Mouse (Mus musculus) stomach, embryonic 15.5 days (tissue): ENCODE data around the gene B4galnt2. TPM values are rescaled to one million over a fixed set of nuclear protein-coding genes. Genes with fewer than 3 reads are reported as not detected.
A peak's percentile ranks its signal among the peaks of the same experiment; 100 is the strongest.
"Not testable (repeated sequence)": the region's sequence is repeated elsewhere in the genome, so short reads cannot be mapped to it uniquely, and the experiment has no call there.

ENCODE experiments used
- ATAC-seq: fragments of 200-750 bp; cut with Nextera tagmentation; 2 replicates; pipeline ENCODE4 v1.8.0; 2017; ENCODE audit warnings: low read depth, moderate number of reproducible peaks, moderate TSS enrichment; ENCODE audit not compliant: insufficient read depth, low FRiP score
- H3K27ac ChIP-seq: fragments of 300-500 bp; sonication (generic); 2 replicates; pipeline ENCODE4 v1.5.1; 2015; ENCODE audit warnings: mild to moderate bottlenecking, inconsistent platforms
- H3K27me3 ChIP-seq: fragments of 300-500 bp; sonication (generic); replicated peaks from 2 replicates; pipeline ENCODE4 v1.6.1; 2015; ENCODE audit warnings: inconsistent platforms
- H3K36me3 ChIP-seq: fragments of 300-500 bp; sonication (generic); 2 replicates; pipeline ENCODE4 v1.6.1; 2015; ENCODE audit warnings: inconsistent platforms
- H3K4me1 ChIP-seq: fragments of 300-500 bp; sonication (generic); 2 replicates; pipeline ENCODE4 v1.6.1; 2015; ENCODE audit warnings: inconsistent platforms
- H3K4me2 ChIP-seq: fragments of 300-500 bp; sonication (generic); 2 replicates; pipeline ENCODE4 v1.6.1; 2015; ENCODE audit warnings: mild to moderate bottlenecking, inconsistent platforms
- H3K4me3 ChIP-seq: fragments of 300-500 bp; sonication (generic); replicated peaks from 2 replicates; pipeline ENCODE4 v1.5.1; 2015; ENCODE audit warnings: inconsistent platforms
- H3K9ac ChIP-seq: fragments of 300-500 bp; sonication (generic); 2 replicates; pipeline ENCODE4 v1.6.1; 2015; ENCODE audit warnings: inconsistent platforms
- H3K9me3 ChIP-seq: fragments of 300-500 bp; sonication (generic); 2 replicates; pipeline ENCODE4 v1.6.1; 2016; ENCODE audit warnings: inconsistent platforms
- WGBS: fragments of 180-500 bp; shearing (Covaris S2); methylation state at CpG from one replicate; pipeline ENCODE4 v1.1.7; 2015; 5-methylcytosine and 5-hydroxymethylcytosine counted together
- polyA plus RNA-seq: library from polyadenylated mRNA; unstranded; fragments of >200 nt; fragmentation: Nextera tagmentation; extraction: Ambion mirVana; gene quantifications from 2 replicates; pipeline ENCODE4 v1.2.1, GENCODE M21; 2015

The B4galnt2 gene
- polyA plus RNA-seq, 1 experiment from 2014 or later, result 8.9 TPM

DNA sequence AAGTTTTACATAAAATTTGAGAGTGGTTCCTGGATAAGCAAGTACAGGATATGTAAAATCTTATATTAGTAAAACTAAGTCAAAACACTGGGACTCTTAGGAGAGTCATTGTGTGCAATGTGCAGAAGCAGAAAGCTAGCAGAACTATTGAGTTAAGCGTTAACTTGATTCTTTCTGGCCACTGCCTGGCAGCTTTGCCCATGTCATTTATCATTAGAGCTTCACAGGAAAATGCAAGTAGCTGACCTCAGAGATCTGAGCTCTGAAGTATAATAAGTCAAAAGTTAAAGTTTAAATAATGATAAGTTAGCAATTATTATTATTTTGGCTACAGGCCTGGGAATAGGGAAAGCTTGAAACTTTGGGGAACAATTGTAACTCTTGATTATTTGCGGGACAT, 34.8 kb downstream of the B4galnt2 start:
- H3K27me3 ChIP-seq, ATAC-seq, H3K36me3 ChIP-seq, H3K4me3 ChIP-seq, H3K27ac ChIP-seq, H3K4me2 ChIP-seq, H3K4me1 ChIP-seq, H3K9ac ChIP-seq, H3K9me3 ChIP-seq: not testable (repeated sequence)
- WGBS, result 55% methylated on average over 2 of the region's 2 CpGs

- no peaks in the 10 kb centered on the region for H3K36me3 ChIP-seq
- H3K4me1 ChIP-seq, result no peaks in the 10 kb centered on the region
- no peak for ATAC-seq
- H3K4me2 ChIP-seq, result no peak overlapping the region
- no peak overlapping the region for H3K27ac ChIP-seq
- no peak overlapping the region for H3K4me3 ChIP-seq
- no peak overlapping the region for H3K9ac ChIP-seq
- H3K9me3 ChIP-seq, result 0 out of 2 replicates have a peak, but pooled peaks cover 3% of the 10 kb centered on the region
- H3K27me3 ChIP-seq, result no peaks in the 10 kb centered on the region
- WGBS, result 21% methylated on average over 7 of the region's 7 CpGs
Measured at GRCm38 (mm10) chr11:95876296-95876695, 38.4 kb downstream of the B4galnt2 start.

- Histone ChIP-seq H3K4me2 (peak overlapping the region; percentile 12; the same call in 1 of the 2 replicates), H3K4me1 (no peaks in the 10 kb centered on the region), H3K4me3 (no peak overlapping the region), H3K36me3 (no peaks in the 10 kb centered on the region), H3K9ac (no peak overlapping the region), H3K9me3 (0 out of 2 replicates have a peak, but pooled peaks cover 3% of the 10 kb centered on the region), H3K27me3 (no peaks in the 10 kb centered on the region), H3K27ac (no peak overlapping the region)
- ATAC-seq, result no peak
- 28% methylated on average over 9 of the region's 9 CpGs for whole genome bisulfite sequencing
Measured at GRCm38 (mm10) chr11:95875804-95876203, 38.9 kb downstream of the B4galnt2 start.

- Histone ChIP-seq H3K9me3 (0 out of 2 replicates have a peak, but pooled peaks cover 3% of the 10 kb centered on the region), H3K9ac (no peak overlapping the region), H3K4me1 (no peaks in the 10 kb centered on the region), H3K27ac (no peak overlapping the region), H3K36me3 (no peaks in the 10 kb centered on the region), H3K4me3 (no peak overlapping the region), H3K27me3 (no peaks in the 10 kb centered on the region), H3K4me2 (no peak overlapping the region)
- 60% methylated on average over 6 of the region's 6 CpGs for WGBS
- no peak for ATAC-seq
Measured at GRCm38 (mm10) chr11:95869918-95870470, 44.7 kb downstream of the B4galnt2 start.

GRCm38 (mm10) chr11:95869442-95869841, 45.2 kb downstream of the B4galnt2 start:
- 70% methylated on average over 4 of the region's 4 CpGs for WGBS
- no peak for ATAC-seq

GRCm38 (mm10) chr11:95861397-95861796, 53.3 kb downstream of the B4galnt2 start:
- Histone ChIP-seq H3K4me3 (no peak overlapping the region), H3K4me2 (no peak overlapping the region), H3K27ac (no peak overlapping the region), H3K27me3 (no peaks in the 10 kb centered on the region), H3K4me1 (peaks cover 8% of the 10 kb centered on the region), H3K9ac (no peak overlapping the region), H3K36me3 (no peaks in the 10 kb centered on the region), H3K9me3 (no peaks in the 10 kb centered on the region)
- 94% methylated on average over 8 of the region's 8 CpGs for WGBS
- ATAC-seq, result no peak

More at GRCm38 (mm10) chr11:95869442-95869841, 45.2 kb downstream of the B4galnt2 start:
- Histone ChIP-seq H3K4me1 (no peaks in the 10 kb centered on the region), H3K27ac (no peak overlapping the region), H3K27me3 (no peaks in the 10 kb centered on the region), H3K9me3 (no peaks in the 10 kb centered on the region), H3K4me3 (no peak overlapping the region), H3K4me2 (no peak overlapping the region), H3K9ac (no peak overlapping the region), H3K36me3 (no peaks in the 10 kb centered on the region)

- peak overlapping the region; percentile 65; the same call in 1 of the 2 replicates for H3K9ac ChIP-seq
- H3K4me2 ChIP-seq, result peak overlapping the region; percentile 83
- H3K27me3 ChIP-seq, result no peaks in the 10 kb centered on the region
- H3K4me3 ChIP-seq, result peak overlapping the region; percentile 84
- 17% methylated on average over 3 of the region's 3 CpGs for WGBS
- H3K4me1 ChIP-seq, result peaks cover 8% of the 10 kb centered on the region
- ATAC-seq, result no peak
- no peaks in the 10 kb centered on the region for H3K36me3 ChIP-seq
- no peaks in the 10 kb centered on the region for H3K9me3 ChIP-seq
- peak overlapping the region; percentile 97; the same call in 1 of the 2 replicates for H3K27ac ChIP-seq
Measured at GRCm38 (mm10) chr11:95860071-95860490, 54.6 kb downstream of the B4galnt2 start.

DNA sequence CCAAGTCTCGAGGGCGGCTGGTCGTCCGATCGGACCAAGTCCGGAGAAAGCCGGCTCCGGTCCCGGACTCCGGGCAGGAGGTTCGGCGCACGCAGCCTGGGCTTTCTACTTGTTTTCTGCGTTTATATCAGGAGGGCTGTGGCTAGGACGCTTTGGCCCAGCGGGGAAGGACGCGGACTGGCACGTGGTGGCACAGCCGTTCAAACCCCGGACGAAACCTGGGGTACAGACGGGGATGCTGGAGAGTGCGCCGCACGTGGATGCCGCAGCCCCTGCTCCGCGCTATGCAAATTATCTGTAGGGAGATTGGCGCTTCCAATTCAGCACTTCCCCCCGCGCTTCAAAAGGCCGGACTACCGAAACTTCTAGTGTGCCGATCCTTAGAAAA, 55.2 kb downstream of the B4galnt2 start:
- Histone ChIP-seq H3K36me3 (no peaks in the 10 kb centered on the region), H3K9me3 (no peaks in the 10 kb centered on the region), H3K27me3 (no peaks in the 10 kb centered on the region), H3K9ac (peak overlapping the region; percentile 65; the same call in 1 of the 2 replicates), H3K4me3 (peak overlapping the region; percentile 84), H3K4me1 (peaks cover 8% of the 10 kb centered on the region), H3K27ac (peak overlapping the region; percentile 97), H3K4me2 (peak overlapping the region; percentile 83)
- 0 out of 2 replicates have a peak, but pooled peaks have one; percentile 35 for ATAC-seq
- under 1% methylated on average over 35 of the region's 35 CpGs for WGBS

DNA sequence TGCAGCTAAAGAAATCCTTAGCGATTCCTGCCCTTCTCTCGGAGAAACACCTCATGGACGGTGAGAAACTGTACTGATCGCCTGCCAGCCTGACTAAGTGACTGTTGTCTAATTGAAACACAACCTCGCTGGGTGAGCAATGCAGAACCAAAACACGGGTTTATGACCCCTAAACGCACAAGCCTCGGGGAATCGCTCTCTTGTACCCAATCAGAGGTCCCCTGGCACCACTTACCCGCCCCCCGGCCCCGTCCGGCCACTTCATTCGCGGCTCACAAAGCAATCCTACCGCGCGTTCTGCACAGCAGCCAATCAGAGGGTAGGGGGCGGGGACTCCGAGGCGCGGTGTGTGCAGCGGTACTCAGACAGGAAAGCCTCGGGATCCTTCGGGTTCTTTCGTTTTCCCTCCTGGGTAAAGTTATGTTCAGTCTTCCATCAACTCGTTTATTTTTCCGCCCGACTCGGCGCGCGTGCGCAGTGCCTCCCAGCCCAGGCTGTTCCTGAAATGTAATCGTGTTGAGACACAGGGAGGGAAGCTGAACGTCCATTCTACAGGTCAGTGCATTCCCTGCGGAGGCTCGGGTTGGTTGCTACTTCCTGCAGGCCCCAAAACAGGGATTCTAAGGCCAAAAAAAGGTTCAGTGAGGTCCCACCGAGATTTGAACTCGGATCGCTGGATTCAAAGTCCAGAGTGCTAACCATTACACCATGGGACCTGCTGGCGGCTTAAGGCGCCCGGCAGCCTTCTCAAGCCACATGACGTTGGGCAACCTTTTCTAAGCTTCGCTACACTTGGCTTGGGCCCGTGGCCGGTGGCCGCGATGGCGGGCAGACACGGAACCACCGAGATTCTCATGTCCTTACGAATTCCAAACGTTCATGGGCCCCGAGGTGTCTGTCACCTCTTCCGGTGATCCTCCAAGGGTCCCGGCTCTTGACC, 55.9 kb downstream of the B4galnt2 start:
- ATAC-seq, result peak; percentile 99
- Histone ChIP-seq H3K4me2 (peak overlapping the region; percentile 83), H3K9me3 (no peaks in the 10 kb centered on the region), H3K4me3 (peak overlapping the region; percentile 84), H3K36me3 (no peaks in the 10 kb centered on the region), H3K4me1 (peaks cover 8% of the 10 kb centered on the region), H3K9ac (peak overlapping the region; percentile 65; the same call in 1 of the 2 replicates), H3K27ac (peak overlapping the region; percentile 97), H3K27me3 (no peaks in the 10 kb centered on the region)
- WGBS, result under 1% methylated on average over 58 of the region's 58 CpGs

- H3K4me1 ChIP-seq, result peaks cover 8% of the 10 kb centered on the region
- peak overlapping the region; percentile 84 for H3K4me3 ChIP-seq
- H3K9ac ChIP-seq, result peak overlapping the region; percentile 38; the same call in 1 of the 2 replicates
- peak overlapping the region; percentile 83 for H3K4me2 ChIP-seq
- no peaks in the 10 kb centered on the region for H3K27me3 ChIP-seq
- H3K36me3 ChIP-seq, result no peaks in the 10 kb centered on the region
- WGBS, result 18% methylated on average over 21 of the region's 21 CpGs
- no peaks in the 10 kb centered on the region for H3K9me3 ChIP-seq
- no peak for ATAC-seq
- peak overlapping the region; percentile 97 for H3K27ac ChIP-seq
Measured at GRCm38 (mm10) chr11:95857716-95858527, 56.8 kb downstream of the B4galnt2 start.

DNA sequence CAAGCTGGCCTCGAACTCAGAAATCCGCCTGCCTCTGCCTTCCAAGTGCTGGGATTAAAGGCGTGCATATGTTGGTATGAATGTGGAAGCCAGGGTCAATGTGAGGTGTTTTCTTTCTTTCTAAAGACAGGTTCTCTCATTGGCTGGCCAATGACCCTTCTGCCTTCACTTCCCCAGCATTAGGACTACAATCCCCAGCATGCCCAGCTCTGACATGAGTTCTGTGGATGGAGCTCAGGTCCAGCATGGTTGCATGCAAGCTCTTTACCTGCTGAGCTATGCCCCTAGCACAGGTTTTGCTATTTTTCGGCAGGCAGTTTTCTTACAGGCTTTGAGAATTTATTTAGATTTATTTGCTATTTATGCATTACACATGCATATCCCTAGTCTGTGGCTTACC, 57.4 kb downstream of the B4galnt2 start:
- 74% methylated on average over 4 of the region's 4 CpGs for WGBS
- Histone ChIP-seq H3K9ac (no peak overlapping the region), H3K9me3 (no peaks in the 10 kb centered on the region), H3K4me3 (no peak overlapping the region), H3K36me3 (no peaks in the 10 kb centered on the region), H3K27ac (no peak overlapping the region), H3K4me1 (peaks cover 8% of the 10 kb centered on the region), H3K27me3 (no peaks in the 10 kb centered on the region), H3K4me2 (no peak overlapping the region)
- ATAC-seq, result no peak
